15 mouse cellular contexts compared by ENCODE assay signal in the genomic region with DNA sequence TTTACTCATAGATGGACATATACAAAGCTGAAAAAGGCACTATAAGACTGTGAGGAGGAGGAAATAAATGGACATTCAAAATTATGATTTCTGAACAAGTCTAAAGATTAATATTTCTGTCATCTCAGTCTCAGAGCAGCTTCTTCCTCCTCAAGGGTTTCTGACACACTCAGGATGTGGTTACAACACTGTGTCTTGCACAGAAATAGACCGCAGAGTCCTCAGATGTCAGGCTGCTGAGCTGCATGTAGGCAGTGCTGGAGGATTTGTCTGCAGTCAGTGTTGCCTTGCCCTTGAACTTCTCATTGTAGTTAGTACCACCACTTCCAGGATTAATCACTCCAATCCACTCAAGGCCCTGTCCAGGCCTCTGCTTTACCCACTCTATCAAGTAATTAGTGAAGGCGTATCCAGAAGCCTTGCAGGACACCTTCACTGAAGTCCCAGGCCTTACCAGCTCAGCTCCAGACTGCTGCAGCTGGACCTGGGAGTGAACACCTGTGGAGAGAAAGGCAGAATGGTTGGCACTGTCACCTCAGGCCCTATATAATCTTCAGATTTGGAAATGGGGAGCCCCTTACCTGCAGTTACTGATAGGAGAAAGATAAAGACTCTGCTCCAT.
DNase-seq lines count a peak whose midpoint lies in the region; ATAC-seq lines count a peak whose summit lies in the region.
"Had no signal": no experiment of that assay in that cellular context is flagged by ENCODE, and none has a peak within 500 bp of the region (broad histone marks: within the 10 kb centered on the region; RNA-seq: fewer than 3 reads in every experiment).

No protein-coding gene starts in this region.

- no peaks in the 10 kb centered on the region for H3K36me3 ChIP-seq in heart, embryonic 12.5 days
- no peaks in the 10 kb centered on the region for H3K36me3 ChIP-seq in heart, embryonic 11.5 days (ENCODE audit: control insufficient read depth, insufficient read depth, low read length)
- H3K36me3 ChIP-seq: lung, embryonic 15.5 days; stomach, embryonic 15.5 days had no signal

- no peak overlapping the region for H3K4me3 ChIP-seq in heart, embryonic 12.5 days
- H3K4me3 ChIP-seq in heart, embryonic 11.5 days (ENCODE audit: low read depth, low read length): no peak overlapping the region
- H3K4me3 ChIP-seq: gastrocnemius, adult 2 months; lung, embryonic 15.5 days; stomach, embryonic 15.5 days had no signal

- no peak overlapping the region for H3K9ac ChIP-seq in heart, embryonic 12.5 days
- H3K9ac ChIP-seq in heart, embryonic 11.5 days (ENCODE audit: low read depth, low read length): no peak overlapping the region
- H3K9ac ChIP-seq: lung, embryonic 15.5 days; stomach, embryonic 15.5 days had no signal

- H3K4me1 ChIP-seq in heart, embryonic 12.5 days (replicated peaks): no peaks in the 10 kb centered on the region
- no peaks in the 10 kb centered on the region for H3K4me1 ChIP-seq in heart, embryonic 11.5 days (ENCODE audit: control insufficient read depth, insufficient read depth, low read length)
- H3K4me1 ChIP-seq: lung, embryonic 15.5 days; stomach, embryonic 15.5 days had no signal

- no peak for ATAC-seq in heart, embryonic 12.5 days (ENCODE audit: insufficient number of reproducible peaks, low FRiP score)
- peak; percentile 82 for ATAC-seq in inflammation-experienced regulatory T-cells, adult 6 months
- no peak for ATAC-seq in heart, embryonic 11.5 days (replicated peaks; ENCODE audit: insufficient number of reproducible peaks, low FRiP score, low TSS enrichment)
- ATAC-seq: Patski had no signal

- H3K27me3 ChIP-seq in heart, embryonic 12.5 days (replicated peaks): no peaks in the 10 kb centered on the region
- H3K27me3 ChIP-seq in heart, embryonic 11.5 days (ENCODE audit: control insufficient read depth, insufficient read depth, low read length): no peaks in the 10 kb centered on the region
- H3K27me3 ChIP-seq: lung, embryonic 15.5 days; Patski; stomach, embryonic 15.5 days had no signal

- peak; percentile 87 for DNase-seq in heart, adult 11 months
- peak; percentile 65 for DNase-seq in CD4-positive, CD25-positive, alpha-beta regulatory T cell, adult 2 months (ENCODE audit: low read depth, low spot score)
- peak; percentile 47 to 51 for DNase-seq in spleen, postnatal 36 days (ENCODE audit: low spot score in 2 of 2)
- no peak for DNase-seq in frontal cortex, postnatal 36 days (ENCODE audit: low spot score in 2 of 2)
- no peak for DNase-seq in layer of hippocampus, adult 9-11 months
- DNase-seq: adrenal gland, postnatal 36 days; cerebellum, adult 9-10 months; gastrocnemius, adult 2 months; left cerebral cortex, postnatal 4 days had no signal

- WGBS in heart, embryonic 12.5 days: 82% methylated on average over 2 of the region's 2 CpGs
- 93% methylated on average over 2 of the region's 2 CpGs for WGBS in heart, embryonic 11.5 days (ENCODE audit: insufficient replicate concordance)

- peaks cover 4% of the 10 kb centered on the region for H3K9me3 ChIP-seq in heart, embryonic 12.5 days (replicated peaks)
- H3K9me3 ChIP-seq in heart, embryonic 11.5 days (replicated peaks; ENCODE audit: control insufficient read depth, low read length): no peaks in the 10 kb centered on the region
- H3K9me3 ChIP-seq: lung, embryonic 15.5 days; stomach, embryonic 15.5 days had no signal

- H3K4me2 ChIP-seq in heart, embryonic 12.5 days: no peak overlapping the region
- no peak overlapping the region for H3K4me2 ChIP-seq in heart, embryonic 11.5 days
- H3K4me2 ChIP-seq: lung, embryonic 15.5 days; stomach, embryonic 15.5 days had no signal

- H3K27ac ChIP-seq in heart, embryonic 12.5 days (ENCODE audit: poor library complexity, severe bottlenecking): no peak overlapping the region
- no peak overlapping the region for H3K27ac ChIP-seq in heart, embryonic 11.5 days (ENCODE audit: low read depth, low read length)
- H3K27ac ChIP-seq: gastrocnemius, adult 2 months; lung, embryonic 15.5 days; stomach, embryonic 15.5 days had no signal

Comparison
In these comparisons a context has a peak if more than half of its experiments do, and no peak if none do; other contexts are left out.
1. DNase-seq: peak in heart, adult 11 months (single experiment), CD4-positive, CD25-positive, alpha-beta regulatory T cell, adult 2 months (single experiment) and spleen, postnatal 36 days (2 of 2); none in frontal cortex, postnatal 36 days (0 of 2) and layer of hippocampus, adult 9-11 months (single experiment).